Mouse (Mus musculus): ENCODE results near the gene Rlim. TPM values are rescaled to one million over a fixed set of nuclear protein-coding genes. Genes with fewer than 3 reads are reported as not detected.

Rlim gene
- polyA plus RNA-seq, 1 experiment from 2014 or later, result 18.2 TPM

DNA sequence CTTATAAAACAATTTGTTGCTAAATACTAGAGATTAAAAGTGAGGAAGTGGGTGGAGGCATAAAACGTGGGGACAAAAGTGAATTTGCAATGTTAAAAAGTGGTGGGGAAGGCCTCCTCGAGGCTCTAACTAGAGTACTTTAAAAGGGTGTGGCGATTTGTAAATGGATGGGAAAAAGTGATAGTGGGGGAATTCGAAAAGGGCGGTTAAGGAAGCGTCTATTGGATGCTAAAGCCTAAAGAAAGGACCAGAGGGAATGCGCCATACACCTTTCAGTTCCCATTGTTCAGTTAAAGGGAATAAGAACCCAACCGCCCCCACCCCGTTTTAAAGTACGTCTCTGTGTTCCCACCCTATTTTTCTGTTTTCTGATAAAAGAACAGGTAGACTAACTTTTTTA, 722 bp upstream of the Rlim start:
- H3K4me1 ChIP-seq, result no peaks in the 10 kb centered on the region
- no peak overlapping the region for H3K9ac ChIP-seq
- ATAC-seq (ENCODE audit: extremely low read depth, insufficient number of reproducible peaks, low FRiP score, low TSS enrichment), result no peak
- H3K27me3 ChIP-seq (replicated peaks), result peaks cover 41% of the 10 kb centered on the region
- peak overlapping the region; percentile 64 for H3K4me2 ChIP-seq
- no peaks in the 10 kb centered on the region for H3K9me3 ChIP-seq
- WGBS, result 75% methylated on average over 10 of the region's 10 CpGs
- H3K36me3 ChIP-seq, result peaks cover 13% of the 10 kb centered on the region
- H3K27ac ChIP-seq (replicated peaks), result peak overlapping the region; percentile 95
- peak overlapping the region; percentile 81 for H3K4me3 ChIP-seq

DNA sequence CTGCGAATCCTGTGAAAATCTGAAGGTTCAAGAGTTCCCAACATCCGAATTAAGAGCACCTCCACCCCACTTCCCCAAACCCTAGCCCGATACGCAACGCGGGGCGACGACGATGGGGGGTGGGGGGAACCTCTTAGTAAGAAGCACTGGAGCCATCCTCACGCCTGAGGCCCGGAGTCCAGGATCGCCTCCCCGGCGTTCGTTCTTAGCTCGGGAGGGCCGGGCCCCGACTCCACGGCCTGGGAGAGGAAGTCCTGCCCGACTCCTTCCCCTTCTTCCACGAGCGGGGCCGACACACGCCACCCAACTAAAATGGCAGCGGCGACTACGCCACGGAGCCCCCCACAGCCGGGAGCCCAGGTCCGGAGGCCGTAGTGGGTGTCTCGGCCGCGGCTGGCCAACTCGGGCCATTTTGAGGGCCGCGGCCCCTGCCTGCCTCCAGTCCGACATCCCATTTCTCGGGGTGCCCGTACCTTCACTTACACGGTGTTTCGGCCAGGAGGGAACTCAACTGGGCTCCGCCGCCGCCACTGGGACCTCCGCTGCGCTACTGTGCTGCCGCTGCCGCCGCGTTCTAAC, 405 bp downstream of the Rlim start:
- Histone ChIP-seq H3K27me3 (replicated peaks) (peaks cover 31% of the 10 kb centered on the region), H3K27ac (replicated peaks) (peak overlapping the region; percentile 95), H3K36me3 (peaks cover 24% of the 10 kb centered on the region), H3K4me2 (peak overlapping the region; percentile 70), H3K4me3 (peak overlapping the region; percentile 81), H3K9me3 (no peaks in the 10 kb centered on the region), H3K9ac (peak overlapping the region; percentile 92), H3K4me1 (no peaks in the 10 kb centered on the region)
- WGBS, result 5% methylated on average over 42 of the region's 51 CpGs
- ATAC-seq (ENCODE audit: extremely low read depth, insufficient number of reproducible peaks, low FRiP score, low TSS enrichment), result peak; percentile 11; the same call in 1 of the 2 replicates

DNA sequence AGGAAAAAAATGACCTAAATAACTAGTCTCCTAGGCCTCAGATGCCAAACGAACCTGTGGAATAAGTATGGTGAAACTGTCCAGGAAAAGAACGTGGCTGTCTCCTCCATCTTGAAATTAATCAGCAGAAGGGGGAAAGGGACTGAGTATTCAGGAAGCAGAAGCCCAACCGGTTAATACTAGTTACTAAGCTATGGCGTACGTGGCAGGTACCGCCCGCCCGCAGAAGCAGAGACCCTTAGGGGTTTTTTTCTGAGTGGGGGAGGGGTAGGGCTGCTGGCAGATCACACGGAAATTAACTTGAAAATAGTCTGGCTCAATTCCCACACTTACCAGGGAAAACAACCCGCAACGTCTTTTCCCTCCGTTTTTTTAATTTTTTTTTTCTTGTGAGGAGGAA, 1.0 kb downstream of the Rlim start:
- Histone ChIP-seq H3K36me3 (peaks cover 28% of the 10 kb centered on the region), H3K27me3 (replicated peaks) (peaks cover 27% of the 10 kb centered on the region), H3K4me2 (peak overlapping the region; percentile 70), H3K9me3 (no peaks in the 10 kb centered on the region), H3K9ac (peak overlapping the region; percentile 92), H3K27ac (replicated peaks) (peak overlapping the region; percentile 95), H3K4me3 (peak overlapping the region; percentile 81), H3K4me1 (no peaks in the 10 kb centered on the region)
- WGBS, result 13% methylated on average over 12 of the region's 12 CpGs
- no peak for ATAC-seq (ENCODE audit: extremely low read depth, insufficient number of reproducible peaks, low FRiP score, low TSS enrichment)

DNA sequence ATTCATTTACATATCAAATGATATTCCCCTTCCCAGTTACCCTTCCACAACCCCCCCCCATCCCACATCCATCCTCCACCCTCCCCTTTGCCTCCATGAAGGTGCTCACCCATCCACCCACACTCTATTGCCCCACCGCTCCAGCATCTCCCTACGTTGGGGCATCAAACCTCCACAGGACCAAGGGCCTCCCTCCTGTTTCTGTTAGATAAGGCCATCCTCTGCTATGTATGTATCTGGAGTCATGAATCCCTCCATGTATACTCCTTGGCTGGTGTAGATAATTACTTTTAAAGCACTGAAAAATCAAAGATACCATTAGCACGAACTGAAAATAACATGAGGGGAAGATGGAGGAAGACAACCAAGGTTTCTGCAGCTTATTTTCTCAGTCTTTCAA, 41.4 kb downstream of the Rlim start:
- 75% methylated on average over 3 of the region's 3 CpGs for WGBS
- Histone ChIP-seq H3K27me3 (replicated peaks) (peaks cover 42% of the 10 kb centered on the region), H3K4me3 (no peak overlapping the region), H3K4me2 (no peak overlapping the region), H3K9me3 (no peaks in the 10 kb centered on the region), H3K9ac (no peak overlapping the region), H3K4me1 (no peaks in the 10 kb centered on the region), H3K36me3 (no peaks in the 10 kb centered on the region), H3K27ac (replicated peaks) (no peak overlapping the region)
- ATAC-seq (ENCODE audit: extremely low read depth, insufficient number of reproducible peaks, low FRiP score, low TSS enrichment), result no peak

DNA sequence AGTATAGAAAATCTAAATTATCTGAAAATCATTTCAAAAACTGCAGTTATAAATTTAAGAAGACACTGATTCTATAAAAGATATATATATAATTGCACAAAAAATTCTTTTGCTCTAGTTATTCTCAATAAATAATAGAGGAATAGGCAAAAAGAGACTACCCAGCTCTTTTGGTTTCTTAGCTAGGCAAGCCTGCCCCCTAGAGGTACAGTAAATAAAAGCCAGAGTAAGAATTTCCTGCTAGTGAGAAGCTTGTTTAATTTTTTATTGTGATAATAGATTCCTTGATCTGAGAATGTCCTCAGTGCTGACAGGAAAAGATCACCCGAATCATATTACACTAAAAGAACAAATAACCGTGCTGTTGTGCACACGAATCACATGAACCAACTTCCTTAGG, 43.8 kb downstream of the Rlim start:
- no peak overlapping the region for H3K27ac ChIP-seq (replicated peaks)
- 17% methylated on average over 3 of the region's 3 CpGs for WGBS
- H3K4me3 ChIP-seq, result no peak overlapping the region
- H3K4me1 ChIP-seq, result no peaks in the 10 kb centered on the region
- H3K9ac ChIP-seq, result no peak overlapping the region
- ATAC-seq (ENCODE audit: extremely low read depth, insufficient number of reproducible peaks, low FRiP score, low TSS enrichment), result no peak
- H3K4me2 ChIP-seq, result no peak overlapping the region
- no peaks in the 10 kb centered on the region for H3K9me3 ChIP-seq
- H3K36me3 ChIP-seq, result no peaks in the 10 kb centered on the region
- peaks cover 39% of the 10 kb centered on the region for H3K27me3 ChIP-seq (replicated peaks)

DNA sequence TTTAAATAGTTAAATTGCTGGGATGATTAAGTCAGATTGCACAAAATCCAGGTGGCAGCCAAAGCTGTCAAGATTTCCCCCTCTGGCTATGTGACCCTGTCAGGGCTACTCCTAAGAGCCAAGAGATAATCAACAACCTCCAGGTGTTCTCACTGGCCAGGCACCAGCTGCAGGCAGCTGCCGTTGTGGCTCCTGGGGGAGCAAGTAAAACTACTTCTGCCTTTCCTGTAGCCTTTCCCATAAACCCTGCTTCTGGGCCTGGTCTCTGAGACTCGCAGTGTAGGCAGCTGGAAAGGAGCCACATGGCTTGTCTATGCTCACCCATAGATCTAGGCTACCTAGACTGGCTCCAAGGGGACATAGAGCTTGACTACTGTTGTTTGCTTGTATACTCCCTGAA, 58.6 kb downstream of the Rlim start:
- Histone ChIP-seq H3K4me3 (no peak overlapping the region), H3K4me1 (no peaks in the 10 kb centered on the region), H3K9me3 (no peaks in the 10 kb centered on the region), H3K9ac (no peak overlapping the region), H3K4me2 (no peak overlapping the region), H3K27me3 (replicated peaks) (peaks cover 46% of the 10 kb centered on the region), H3K27ac (replicated peaks) (no peak overlapping the region), H3K36me3 (no peaks in the 10 kb centered on the region)
- no peak for ATAC-seq (ENCODE audit: extremely low read depth, insufficient number of reproducible peaks, low FRiP score, low TSS enrichment)
- 49% methylated on average over 2 of the region's 2 CpGs for WGBS

DNA sequence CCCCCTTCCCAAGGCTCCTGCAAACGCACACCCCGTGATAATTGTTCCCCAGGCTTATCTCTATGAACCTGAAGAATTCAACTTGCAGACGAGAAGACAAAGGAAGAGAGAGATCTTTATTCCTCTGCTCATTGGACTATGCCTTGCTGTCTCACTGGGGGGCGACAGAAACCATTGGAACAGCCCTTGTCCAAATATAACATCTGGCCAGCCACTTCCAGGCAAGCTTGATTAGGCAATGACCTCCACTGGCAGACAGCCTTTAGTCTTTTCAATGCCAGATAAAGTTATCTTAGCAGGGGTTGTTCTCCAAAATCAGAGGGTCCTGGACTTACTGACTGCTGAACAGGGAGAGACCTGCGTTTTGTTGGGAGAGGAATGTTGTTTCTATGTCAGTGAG, 62.1 kb downstream of the Rlim start:
- Histone ChIP-seq H3K4me2 (no peak overlapping the region), H3K4me3 (no peak overlapping the region), H3K9ac (no peak overlapping the region), H3K27me3 (replicated peaks) (peaks cover 74% of the 10 kb centered on the region), H3K9me3 (no peaks in the 10 kb centered on the region), H3K36me3 (no peaks in the 10 kb centered on the region), H3K27ac (replicated peaks) (no peak overlapping the region), H3K4me1 (no peaks in the 10 kb centered on the region)
- no peak for ATAC-seq (ENCODE audit: extremely low read depth, insufficient number of reproducible peaks, low FRiP score, low TSS enrichment)
- WGBS, result 25% methylated on average over 5 of the region's 5 CpGs

DNA sequence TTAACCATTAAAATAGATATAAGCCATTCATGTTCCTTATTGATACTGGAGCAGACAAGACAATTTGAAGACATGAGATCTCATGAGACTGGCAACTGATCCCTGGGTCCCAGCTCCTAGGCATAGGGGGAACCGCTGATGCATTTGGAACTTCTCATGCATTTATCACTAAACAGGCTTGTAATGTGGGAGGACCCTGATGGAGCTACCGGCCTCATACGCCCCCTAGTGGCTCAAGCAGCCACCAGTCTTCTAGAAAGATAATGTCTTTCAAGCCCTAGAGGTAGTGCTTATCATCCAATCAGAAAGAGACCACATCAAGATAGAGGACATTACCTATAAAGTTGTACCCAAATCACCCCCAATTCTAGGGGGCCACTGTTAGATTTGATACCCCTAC, 66.3 kb downstream of the Rlim start:
- peaks cover 73% of the 10 kb centered on the region for H3K27me3 ChIP-seq (replicated peaks)
- H3K4me1 ChIP-seq, result no peaks in the 10 kb centered on the region
- H3K9ac ChIP-seq, result no peak overlapping the region
- 7% methylated on average over 3 of the region's 3 CpGs for WGBS
- no peak overlapping the region for H3K4me3 ChIP-seq
- H3K36me3 ChIP-seq, result no peaks in the 10 kb centered on the region
- H3K27ac ChIP-seq (replicated peaks), result no peak overlapping the region
- no peak for ATAC-seq (ENCODE audit: extremely low read depth, insufficient number of reproducible peaks, low FRiP score, low TSS enrichment)
- no peaks in the 10 kb centered on the region for H3K9me3 ChIP-seq
- H3K4me2 ChIP-seq, result no peak overlapping the region

Other genes starting within 250 kb of the Rlim start
- gene Slc16a2, start 159.3 kb downstream of the Rlim start, polyA plus RNA-seq (2015; fragmentation: Nextera tagmentation; extraction: Ambion mirVana), result 13.9 and 14.4 TPM in 2 replicates
- gene Nexmif, start 219.9 kb upstream of the Rlim start, polyA plus RNA-seq (2015; fragmentation: Nextera tagmentation; extraction: Ambion mirVana), result 1.3 and 1.4 TPM in 2 replicates